Mouse (Mus musculus) cortical plate, adult 2 months (tissue): ENCODE data around the gene Sh3bp4.

Source experiments
- CTCF ChIP-seq: fragments of 200-500 bp; IDR thresholded peaks from 2 replicates; pipeline ENCODE4 v1.5.1; 2011; ENCODE audit warnings: mild to moderate bottlenecking, control low read depth, low read length; ENCODE audit not compliant: insufficient read depth; ENCODE audit errors: extremely low read depth
- POLR2A ChIP-seq: fragments of 200-500 bp; IDR thresholded peaks from 2 replicates; pipeline ENCODE4 v1.6.1; 2011; ENCODE audit warnings: mild to moderate bottlenecking, low read length, control low read depth; ENCODE audit not compliant: insufficient read depth; ENCODE audit errors: extremely low read depth

GRCm38 (mm10) chr1:89080795-89081194 is 10.6 kb downstream of the Sh3bp4 start:
- no peak for TF ChIP-seq POLR2A
- TF ChIP-seq CTCF = no peak
